9 mouse cellular contexts compared by ENCODE assay signal in genomic region chr1:191073001-191073400, GRCm38 (mm10). TPM values are rescaled to one million over a fixed set of nuclear protein-coding genes. Genes with fewer than 3 reads are reported as not detected.
DNase-seq lines count a peak whose midpoint lies in the region; ATAC-seq and TF ChIP-seq lines count a peak whose summit lies in the region.
"Had no signal": no experiment of that assay in that cellular context is flagged by ENCODE, and none has a peak within 500 bp of the region (broad histone marks: within the 10 kb centered on the region; RNA-seq: fewer than 3 reads in every experiment).

No protein-coding gene starts in this region.

- no peak overlapping the region for H3K27ac ChIP-seq in midbrain, postnatal 0 days (ENCODE audit: low read depth, low read length)
- no peak overlapping the region for H3K27ac ChIP-seq in midbrain, embryonic 15.5 days
- peak overlapping the region; percentile 96 for H3K27ac ChIP-seq in intestine, postnatal 0 days (ENCODE audit: low read depth, low read length)

- no peak overlapping the region for H3K9ac ChIP-seq in midbrain, postnatal 0 days (replicated peaks; ENCODE audit: low read length, poor library complexity, severe bottlenecking)
- H3K9ac ChIP-seq in midbrain, embryonic 15.5 days = no peak overlapping the region
- H3K9ac ChIP-seq in intestine, postnatal 0 days (ENCODE audit: low read depth, low read length) = peak overlapping the region; percentile 34; the same call in 1 of the 2 replicates

- no peak overlapping the region for H3K4me2 ChIP-seq in midbrain, postnatal 0 days (ENCODE audit: low read depth, low read length, poor library complexity, severe bottlenecking)
- no peak overlapping the region for H3K4me2 ChIP-seq in midbrain, embryonic 15.5 days
- H3K4me2 ChIP-seq in intestine, postnatal 0 days (replicated peaks; ENCODE audit: low read depth) = peak overlapping the region; percentile 9; the same call in 1 of the 2 replicates

- H3K4me1 ChIP-seq in midbrain, postnatal 0 days (ENCODE audit: insufficient read depth, low read length) = no peaks in the 10 kb centered on the region
- no peaks in the 10 kb centered on the region for H3K4me1 ChIP-seq in midbrain, embryonic 15.5 days
- 0 out of 2 replicates have a peak, but pooled peaks cover 3% of the 10 kb centered on the region for H3K4me1 ChIP-seq in intestine, postnatal 0 days (replicated peaks; ENCODE audit: control insufficient read depth, insufficient read depth, low read length)

- DNase-seq in midbrain, postnatal 0 days (ENCODE audit: low spot score) = peak; percentile 20
- DNase-seq in brain, embryonic 14.5 days (ENCODE audit: low read depth) = peak; percentile 31
- DNase-seq in monocyte, adult 2 months (ENCODE audit: low read depth in 1 of 2, low spot score in 2 of 2) = peak; percentile 82 to 84
- DNase-seq in thymus, adult 18-20 months = no peak

- H3K9me3 ChIP-seq in midbrain, postnatal 0 days (ENCODE audit: low read length) = no peaks in the 10 kb centered on the region
- no peaks in the 10 kb centered on the region for H3K9me3 ChIP-seq in midbrain, embryonic 15.5 days
- no peaks in the 10 kb centered on the region for H3K9me3 ChIP-seq in intestine, postnatal 0 days (ENCODE audit: control insufficient read depth)

- TF ChIP-seq CTCF in midbrain, postnatal 0 days (IDR thresholded peaks at IDR 0.05) = no peak
- TF ChIP-seq CTCF in brain, embryonic 14.5 days (IDR thresholded peaks at IDR 0.05; ENCODE audit: borderline replicate concordance, extremely low read depth, insufficient read depth, insufficient read length) = no peak
- no peak for TF ChIP-seq CTCF in intestine, postnatal 0 days (IDR thresholded peaks at IDR 0.05; ENCODE audit: low read depth)

- H3K4me3 ChIP-seq in midbrain, postnatal 0 days (ENCODE audit: low read depth, low read length) = no peak overlapping the region
- H3K4me3 ChIP-seq in midbrain, embryonic 15.5 days = no peak overlapping the region
- H3K4me3 ChIP-seq in intestine, postnatal 0 days (ENCODE audit: low read depth, low read length) = no peak overlapping the region

- no peaks in the 10 kb centered on the region for H3K36me3 ChIP-seq in midbrain, postnatal 0 days (ENCODE audit: insufficient read depth, low read length)
- no peaks in the 10 kb centered on the region for H3K36me3 ChIP-seq in midbrain, embryonic 15.5 days (replicated peaks)
- peaks cover 11% of the 10 kb centered on the region; the same call in 1 of the 2 replicates for H3K36me3 ChIP-seq in intestine, postnatal 0 days (ENCODE audit: control insufficient read depth, insufficient read depth)

- ATAC-seq in midbrain, postnatal 0 days (ENCODE audit: low FRiP score) = no peak
- no peak for ATAC-seq in midbrain, embryonic 15.5 days (replicated peaks)
- ATAC-seq in intestine, postnatal 0 days = peak; percentile 26; the same call in 1 of the 2 replicates
- ATAC-seq in erythroid progenitor cell, adult 5-6 weeks (replicated peaks; ENCODE audit: low FRiP score, poor library complexity, severe bottlenecking) = no peak

- WGBS in midbrain, postnatal 0 days = 78% methylated on average over 6 of the region's 6 CpGs
- WGBS in midbrain, embryonic 15.5 days = 78% methylated on average over 6 of the region's 6 CpGs
- WGBS in intestine, postnatal 0 days = 34% methylated on average over 6 of the region's 6 CpGs

- TF ChIP-seq POLR2A in brain, embryonic 14.5 days (IDR thresholded peaks at IDR 0.05; ENCODE audit: borderline replicate concordance, extremely low read depth, insufficient read depth, insufficient read length, poor library complexity, severe bottlenecking) = no peak

- no peaks in the 10 kb centered on the region for H3K27me3 ChIP-seq in midbrain, postnatal 0 days (ENCODE audit: insufficient read depth, low read length)
- H3K27me3 ChIP-seq in midbrain, embryonic 15.5 days (replicated peaks) = no peaks in the 10 kb centered on the region
- H3K27me3 ChIP-seq in intestine, postnatal 0 days (replicated peaks; ENCODE audit: control insufficient read depth, insufficient read depth, low read length) = no peaks in the 10 kb centered on the region

RNA-seq across cellular contexts. Expression of gene Nsl1, which starts 10.2 kb away (rescaled TPM):
- 1.6 and 1.9 TPM in 2 replicates for total RNA-seq in midbrain, postnatal 0 days (2014; rRNA removed)
- 1.8 and 1.9 TPM in 2 replicates for polyA plus RNA-seq in midbrain, postnatal 0 days (2015; fragmentation: Nextera tagmentation; extraction: Ambion mirVana)
- polyA plus RNA-seq in midbrain, embryonic 15.5 days (2015; fragmentation: Nextera tagmentation; extraction: Ambion mirVana) = 4.1 and 5.1 TPM in 2 replicates
- polyA plus RNA-seq in brain, embryonic 14.5 days (2012; rRNA removed) = 6.0 and 7.8 TPM in 2 replicates
- 3.8 TPM in 2 replicates for polyA plus RNA-seq in intestine, postnatal 0 days (2015; fragmentation: Nextera tagmentation; extraction: Ambion mirVana)
- total RNA-seq in erythroid progenitor cell, adult 5-6 weeks (2015; ENCODE audit: low replicate concordance) = 13.3 and 33.1 TPM in 2 replicates
- 24.9 and 26.4 TPM in 2 replicates for total RNA-seq in erythroid progenitor cell, adult 5-6 weeks (2017; ENCODE audit: low replicate concordance)

RNA-seq across cellular contexts. Expression of gene Tatdn3, which starts 10.3 kb away (rescaled TPM):
- 21.5 and 39.0 TPM in 2 replicates for total RNA-seq in midbrain, postnatal 0 days (2014; rRNA removed)
- 12.8 and 14.7 TPM in 2 replicates for polyA plus RNA-seq in midbrain, postnatal 0 days (2015; fragmentation: Nextera tagmentation; extraction: Ambion mirVana)
- 11.8 and 17.4 TPM in 2 replicates for polyA plus RNA-seq in midbrain, embryonic 15.5 days (2015; fragmentation: Nextera tagmentation; extraction: Ambion mirVana)
- 23.8 and 25.3 TPM in 2 replicates for polyA plus RNA-seq in brain, embryonic 14.5 days (2012; rRNA removed)
- polyA plus RNA-seq in intestine, postnatal 0 days (2015; fragmentation: Nextera tagmentation; extraction: Ambion mirVana) = 17.3 and 18.1 TPM in 2 replicates
- total RNA-seq in erythroid progenitor cell, adult 5-6 weeks (2015; ENCODE audit: low replicate concordance) = 6.3 and 24.1 TPM in 2 replicates
- total RNA-seq in erythroid progenitor cell, adult 5-6 weeks (2017; ENCODE audit: low replicate concordance) = 3.9 and 22.1 TPM in 2 replicates

RNA-seq across cellular contexts. Expression of gene Batf3, which starts 24.6 kb away (rescaled TPM):
- total RNA-seq in midbrain, postnatal 0 days (2014; rRNA removed) = 1.3 and 4.9 TPM in 2 replicates
- polyA plus RNA-seq in midbrain, postnatal 0 days (2015; fragmentation: Nextera tagmentation; extraction: Ambion mirVana) = 1.3 and 1.6 TPM in 2 replicates
- 0.84 and 1.2 TPM in 2 replicates for polyA plus RNA-seq in midbrain, embryonic 15.5 days (2015; fragmentation: Nextera tagmentation; extraction: Ambion mirVana)
- polyA plus RNA-seq in brain, embryonic 14.5 days (2012; rRNA removed) = 1.6 and 2.2 TPM in 2 replicates
- polyA plus RNA-seq in intestine, postnatal 0 days (2015; fragmentation: Nextera tagmentation; extraction: Ambion mirVana) = 6.9 and 7.3 TPM in 2 replicates
- 1.4 TPM in 1 of 2 replicates, not detected in the other for total RNA-seq in erythroid progenitor cell, adult 5-6 weeks (2015; ENCODE audit: low replicate concordance)
- total RNA-seq in erythroid progenitor cell, adult 5-6 weeks (2017; ENCODE audit: low replicate concordance) = not detected in 2 replicates
- total RNA-seq: layer of hippocampus, postnatal 14 days had no signal

RNA-seq across cellular contexts. Expression of gene Spata45, which starts 36.6 kb away (rescaled TPM):
- not detected in 2 replicates for total RNA-seq in midbrain, postnatal 0 days (2014; rRNA removed)
- polyA plus RNA-seq in midbrain, postnatal 0 days (2015; fragmentation: Nextera tagmentation; extraction: Ambion mirVana) = not detected in 2 replicates
- polyA plus RNA-seq in midbrain, embryonic 15.5 days (2015; fragmentation: Nextera tagmentation; extraction: Ambion mirVana) = not detected in 2 replicates
- not detected in 2 replicates for polyA plus RNA-seq in brain, embryonic 14.5 days (2012; rRNA removed)
- polyA plus RNA-seq in intestine, postnatal 0 days (2015; fragmentation: Nextera tagmentation; extraction: Ambion mirVana) = 1.1 TPM in 2 replicates
- not detected in 2 replicates for total RNA-seq in erythroid progenitor cell, adult 5-6 weeks (2015; ENCODE audit: low replicate concordance)
- not detected in 2 replicates for total RNA-seq in erythroid progenitor cell, adult 5-6 weeks (2017; ENCODE audit: low replicate concordance)
- total RNA-seq: adrenal gland, postnatal 4 days; layer of hippocampus, postnatal 14 days had no signal

RNA-seq across cellular contexts. Expression of gene Flvcr1, which starts 47.0 kb away (rescaled TPM):
- total RNA-seq in midbrain, postnatal 0 days (2014; rRNA removed) = 32.3 and 36.9 TPM in 2 replicates
- 8.2 and 9.2 TPM in 2 replicates for polyA plus RNA-seq in midbrain, postnatal 0 days (2015; fragmentation: Nextera tagmentation; extraction: Ambion mirVana)
- polyA plus RNA-seq in midbrain, embryonic 15.5 days (2015; fragmentation: Nextera tagmentation; extraction: Ambion mirVana) = 8.6 and 8.7 TPM in 2 replicates
- polyA plus RNA-seq in brain, embryonic 14.5 days (2012; rRNA removed) = 24.6 and 25.0 TPM in 2 replicates
- polyA plus RNA-seq in intestine, postnatal 0 days (2015; fragmentation: Nextera tagmentation; extraction: Ambion mirVana) = 57.4 and 65.5 TPM in 2 replicates
- 5.8 and 7.1 TPM in 2 replicates for total RNA-seq in erythroid progenitor cell, adult 5-6 weeks (2015; ENCODE audit: low replicate concordance)
- total RNA-seq in erythroid progenitor cell, adult 5-6 weeks (2017; ENCODE audit: low replicate concordance) = 3.6 and 6.7 TPM in 2 replicates

Comparison
In these comparisons a context has a peak if more than half of its experiments do, and no peak if none do; other contexts are left out.
1. DNase-seq: peak in midbrain, postnatal 0 days (single experiment), brain, embryonic 14.5 days (single experiment) and monocyte, adult 2 months (2 of 2); none in thymus, adult 18-20 months (0 of 2).